Mouse (Mus musculus) frontal cortex, postnatal 10 days (tissue): ENCODE measurements around the gene Rbm47.
"Not testable (repeated sequence)": the region's sequence is repeated elsewhere in the genome, so short reads cannot be mapped to it uniquely, and the experiment has no call there.

Experiments
- DNase-seq, 2 experiments: peaks; one replicate each; pipeline ENCODE4 v3.0.0; 2022; ENCODE audit warnings: low spot score in 2 of 2, mixed read lengths in 1 of 2

Gene Rbm47

GRCm38 (mm10) chr5:66028232-66028631 lies 144.7 kb downstream of the Rbm47 start:
- no peak for DNase-seq

- no peak for DNase-seq
These were observed 145.7 kb downstream of the Rbm47 start for GRCm38 (mm10) chr5:66027206-66027605.

- no peak for DNase-seq
These were observed 146.1 kb downstream of the Rbm47 start for GRCm38 (mm10) chr5:66026796-66027195.

DNA sequence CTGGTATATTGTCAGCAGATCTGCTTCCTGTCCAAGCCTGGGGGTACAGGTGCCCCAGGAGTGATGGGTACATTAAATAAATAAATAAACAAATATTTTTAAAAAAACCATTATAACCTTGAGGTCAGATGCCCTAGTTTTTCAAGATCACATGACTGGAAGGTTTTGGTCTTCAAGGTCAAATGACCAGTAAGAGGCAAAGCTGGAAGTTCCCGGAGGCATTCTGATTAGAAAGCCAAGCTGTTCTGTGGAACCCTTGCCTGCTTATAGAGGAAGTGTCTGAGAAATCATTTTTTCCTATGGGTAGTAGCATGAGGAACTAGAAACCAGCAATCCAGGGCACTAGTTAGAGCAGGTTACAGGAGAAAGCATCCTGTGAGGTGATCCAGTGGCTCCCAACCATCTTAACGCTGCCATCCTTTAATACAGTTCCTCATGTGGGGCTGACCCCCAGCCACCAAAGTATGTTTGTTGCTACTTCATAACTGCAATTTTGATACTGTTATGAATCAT lies 157.4 kb downstream of the Rbm47 start:
- no peak for DNase-seq

- DNase-seq = no peak
These were observed 158.5 kb downstream of the Rbm47 start for GRCm38 (mm10) chr5:66014437-66014836.

- no peak for DNase-seq
These were observed 158.9 kb downstream of the Rbm47 start for GRCm38 (mm10) chr5:66013999-66014398.

GRCm38 (mm10) chr5:66008245-66008967 lies 164.5 kb downstream of the Rbm47 start:
- no peak for DNase-seq

DNA sequence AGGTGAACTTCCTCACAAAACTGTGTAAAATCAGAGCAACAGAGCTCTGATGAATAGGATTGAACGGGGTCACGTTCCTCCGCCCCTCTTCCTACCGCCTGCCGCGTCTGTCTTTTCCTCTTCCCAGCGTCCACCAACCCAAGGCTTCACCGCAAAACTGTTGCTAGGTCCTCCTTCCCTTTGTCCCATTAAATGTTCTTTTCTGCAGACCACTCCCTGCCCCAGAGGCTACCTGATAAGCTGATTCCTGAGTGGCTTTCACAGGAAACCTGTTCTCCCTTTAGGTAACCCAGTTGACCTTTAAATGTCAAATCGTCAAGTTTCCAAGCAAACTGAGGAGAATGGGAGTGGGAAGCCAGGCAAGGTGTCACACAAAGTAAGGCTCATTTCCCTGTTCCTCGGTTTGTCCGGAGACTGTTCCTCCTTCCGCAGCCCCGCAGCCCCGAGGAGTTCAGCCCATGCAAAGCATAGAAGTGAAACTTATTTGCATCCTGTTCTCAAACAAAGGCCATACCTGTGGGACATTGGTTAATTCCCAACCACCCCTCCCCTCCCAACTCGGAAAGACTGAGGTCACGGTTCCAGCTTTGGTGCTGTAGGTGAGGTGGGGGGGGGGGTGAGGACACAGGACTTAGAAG lies 167.8 kb downstream of the Rbm47 start:
- no peak for DNase-seq

GRCm38 (mm10) chr5:66004134-66004925 lies 168.6 kb downstream of the Rbm47 start, which contains the start of gene 9130230L23Rik:
Gene 9130230L23Rik (minus strand): TSS chr5:66004285.
- DNase-seq = no peak

- DNase-seq = no peak
These were observed 171.7 kb downstream of the Rbm47 start for GRCm38 (mm10) chr5:66001232-66001631.

GRCm38 (mm10) chr5:66000567-66001125 lies 172.3 kb downstream of the Rbm47 start:
- DNase-seq = no peak

DNA sequence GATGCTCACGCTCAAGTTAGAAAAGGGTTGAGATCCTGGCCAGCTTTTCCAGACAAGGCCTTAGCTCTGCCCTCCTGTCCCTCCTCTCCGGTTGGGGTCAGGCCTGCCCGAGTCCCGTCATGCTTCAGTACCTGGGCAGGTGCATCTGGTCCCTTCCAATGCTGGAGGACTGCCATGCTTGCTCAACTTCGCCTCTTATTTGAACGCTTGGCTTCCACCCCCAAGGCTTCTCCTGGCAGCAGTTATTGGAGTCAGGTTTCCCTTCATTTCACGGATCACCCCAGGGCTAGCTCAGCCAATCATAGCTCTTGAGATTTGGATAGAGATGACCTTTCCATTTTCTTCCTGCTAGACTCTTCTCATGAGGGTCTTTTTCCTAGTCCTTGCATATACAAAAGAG lies 172.8 kb downstream of the Rbm47 start:
- DNase-seq = no peak

GRCm38 (mm10) chr5:65999106-65999505 lies 173.8 kb downstream of the Rbm47 start:
- DNase-seq = no peak

DNA sequence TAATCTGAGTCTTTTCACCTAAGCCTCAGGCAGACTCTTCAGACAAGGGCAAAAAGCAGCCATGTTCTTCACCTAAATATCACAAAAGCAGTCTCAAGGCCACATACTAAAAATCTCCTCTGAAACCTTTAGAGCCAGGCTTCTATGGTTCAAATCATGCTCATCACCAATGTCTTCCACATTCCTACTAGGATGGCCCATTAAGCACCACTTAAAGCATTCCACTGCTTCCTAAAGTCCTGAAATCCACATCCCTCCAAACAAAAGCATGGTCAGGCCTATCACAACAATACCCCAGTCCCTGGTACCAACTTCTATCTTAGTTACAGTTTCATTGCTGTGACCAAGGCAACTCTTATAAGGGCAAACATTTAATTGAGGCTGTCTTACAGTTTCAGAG lies 175.1 kb downstream of the Rbm47 start:
- DNase-seq = no peak

GRCm38 (mm10) chr5:65994643-65995042 lies 178.3 kb downstream of the Rbm47 start:
- no peak for DNase-seq

DNA sequence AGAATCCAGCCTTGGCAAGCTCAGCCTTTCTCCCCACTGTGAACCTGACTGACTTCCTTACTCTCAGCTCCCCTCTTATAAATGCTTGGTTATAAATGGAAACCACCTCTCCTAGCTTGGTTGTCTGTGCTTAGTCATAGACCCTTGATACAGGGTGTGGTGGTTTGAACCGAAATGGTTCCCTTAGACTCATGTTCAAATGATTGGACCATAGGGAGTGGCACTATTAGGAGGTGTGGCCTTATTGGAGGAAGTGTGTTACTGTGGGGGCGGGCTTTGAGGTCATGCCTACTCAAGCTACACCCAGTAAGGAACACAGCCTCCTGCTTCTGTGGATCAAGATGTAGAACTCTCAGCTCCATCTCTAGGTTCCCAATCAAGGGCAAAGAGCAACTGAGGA lies 181.7 kb downstream of the Rbm47 start:
- no peak for DNase-seq

DNA sequence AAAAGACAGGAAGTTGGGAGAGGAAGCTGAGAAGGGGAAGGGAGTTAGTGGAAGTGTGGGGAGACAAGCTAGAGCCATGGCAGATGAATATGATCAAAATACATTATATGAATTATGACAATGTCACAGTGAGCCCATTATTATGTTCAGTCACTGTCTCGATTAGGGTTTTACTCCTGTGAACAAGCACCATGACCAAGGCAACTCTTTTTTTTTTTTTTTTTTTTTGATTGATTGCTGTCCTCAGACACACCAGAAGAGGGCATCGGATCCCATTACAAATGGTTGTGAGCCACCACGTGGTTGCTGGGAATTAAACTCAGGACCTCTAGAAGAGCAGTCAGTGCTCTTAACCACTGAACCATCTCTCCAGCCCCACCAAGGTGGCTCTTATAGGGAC lies 185.9 kb downstream of the Rbm47 start:
- not testable (repeated sequence) for DNase-seq

DNA sequence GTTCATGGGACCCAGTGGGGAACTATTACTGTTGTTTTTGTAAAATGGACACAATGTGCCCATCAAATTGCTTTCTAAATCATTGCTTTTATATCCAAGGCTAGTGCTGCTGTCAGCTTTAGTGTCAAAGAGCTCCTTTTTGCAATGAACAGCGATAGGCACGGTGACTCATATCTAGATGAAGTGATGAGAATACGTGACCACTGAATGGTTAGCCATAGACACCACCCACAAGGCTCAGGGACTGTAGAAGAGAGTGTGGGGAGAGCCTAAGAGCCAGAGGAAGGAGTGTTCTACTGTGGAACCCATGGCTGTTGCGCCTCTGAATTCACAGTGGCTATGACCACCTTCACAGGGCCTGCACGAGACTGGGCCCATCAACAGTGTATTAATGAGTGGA lies 186.5 kb downstream of the Rbm47 start:
- no peak for DNase-seq

DNA sequence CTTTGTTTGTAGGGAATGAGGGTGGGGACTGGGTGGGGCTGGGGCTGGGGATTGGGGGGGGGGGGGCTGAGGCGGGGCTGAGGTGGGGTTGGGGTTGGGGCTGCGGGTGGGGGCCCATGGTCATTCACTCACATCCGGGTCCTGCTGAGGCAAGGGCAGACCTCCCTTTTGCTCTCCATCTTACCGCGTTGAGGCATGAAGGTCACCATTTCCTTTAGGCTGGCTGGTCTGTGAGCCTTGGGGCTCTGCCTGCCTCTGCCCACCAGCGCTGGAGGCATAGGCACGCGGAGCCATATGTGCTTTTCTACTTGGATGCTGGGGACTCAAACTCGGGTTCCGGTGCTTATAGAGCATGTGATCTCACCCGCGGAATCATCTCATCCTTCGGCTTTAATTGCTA lies 197.2 kb downstream of the Rbm47 start:
- no peak for DNase-seq

DNA sequence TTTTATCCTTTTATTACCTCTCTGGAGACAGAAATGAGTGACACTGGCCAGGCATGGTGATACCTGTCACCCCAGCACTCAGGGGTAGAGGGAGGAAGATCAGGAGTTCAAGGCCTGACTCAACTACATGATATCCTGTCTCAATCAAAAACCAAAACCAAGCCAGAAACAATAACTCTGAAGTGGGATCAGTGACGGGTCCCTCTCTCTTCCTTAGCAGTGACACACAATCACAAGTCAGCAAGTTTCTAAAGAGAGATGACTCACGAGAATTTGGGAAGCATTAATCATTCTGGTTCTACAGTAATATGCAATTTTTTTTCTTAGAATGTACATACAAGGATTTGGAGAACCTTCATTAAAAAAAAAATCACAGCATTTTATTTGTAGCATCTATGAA lies 199.7 kb downstream of the Rbm47 start:
- no peak for DNase-seq

- no peak for DNase-seq
These were observed 204.9 kb downstream of the Rbm47 start for GRCm38 (mm10) chr5:65968004-65968403.

DNA sequence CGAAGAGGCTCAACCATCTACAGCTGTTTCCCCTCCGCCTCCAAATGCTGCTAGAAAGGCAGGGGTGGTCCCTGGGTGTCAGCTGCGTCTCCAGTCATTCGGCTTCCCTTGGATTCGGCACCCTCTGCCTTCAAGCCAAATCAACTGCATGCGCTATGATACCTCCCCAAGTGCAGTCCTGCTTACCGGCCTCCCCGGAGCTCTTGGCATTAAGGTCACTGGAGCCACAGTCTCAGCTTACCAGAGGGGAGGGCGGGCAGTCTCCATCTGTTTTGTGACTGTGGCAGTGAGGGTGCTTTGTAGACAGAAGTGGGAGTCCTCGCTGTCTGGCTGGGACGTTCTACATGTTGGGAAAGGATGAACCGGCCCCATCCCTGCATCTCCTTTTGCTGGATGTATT lies 205.8 kb downstream of the Rbm47 start:
- no peak for DNase-seq
